ENCODE assay signal across 9 mouse cellular contexts in the genomic region with DNA sequence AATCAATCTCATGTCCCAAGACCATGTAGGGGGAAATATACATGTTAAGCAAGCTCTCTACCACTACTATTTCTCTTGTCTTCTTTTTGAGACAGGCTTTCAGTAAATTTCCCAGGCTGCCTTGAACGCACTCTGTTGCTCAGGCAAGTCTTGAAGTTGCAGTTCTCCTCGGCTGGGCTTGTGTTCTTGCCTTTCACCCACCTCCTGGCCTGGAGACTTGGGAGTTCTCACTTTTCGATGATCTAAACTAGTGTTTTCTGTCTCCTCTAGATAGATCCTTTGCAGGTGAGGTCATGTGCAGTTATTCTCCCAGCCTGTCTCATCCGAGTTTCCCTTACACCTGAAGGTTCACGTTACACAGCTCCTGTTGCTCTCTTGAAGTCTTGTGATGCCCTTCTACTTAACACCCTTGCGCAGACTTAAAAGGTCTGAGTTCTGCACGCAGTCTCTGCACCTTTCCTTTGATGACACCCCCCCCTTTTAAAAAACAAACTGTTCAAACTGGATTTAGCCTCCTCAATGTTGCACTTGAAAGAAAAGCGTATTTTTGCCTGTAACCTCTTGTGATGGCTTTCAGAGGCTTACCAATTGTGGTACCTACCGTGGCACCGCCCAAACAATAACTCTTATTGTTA. TPM values are rescaled to one million over a fixed set of nuclear protein-coding genes. Genes with fewer than 3 reads are reported as not detected.
DNase-seq lines count a peak whose midpoint lies in the region; ATAC-seq and TF ChIP-seq lines count a peak whose summit lies in the region.
"Had no signal": no experiment of that assay in that cellular context is flagged by ENCODE, and none has a peak within 500 bp of the region (broad histone marks: within the 10 kb centered on the region; RNA-seq: fewer than 3 reads in every experiment).

No protein-coding gene starts in this region.

- H3K27me3 ChIP-seq in forebrain, embryonic 15.5 days, result no peaks in the 10 kb centered on the region
- no peaks in the 10 kb centered on the region for H3K27me3 ChIP-seq in liver, postnatal 0 days (ENCODE audit: insufficient read depth, low read length)

- ATAC-seq in forebrain, embryonic 15.5 days (replicated peaks), result no peak
- no peak for ATAC-seq in liver, postnatal 0 days
- no peak for ATAC-seq in monocyte, adult 5-6 weeks (replicated peaks; ENCODE audit: insufficient number of reproducible peaks, low FRiP score, low TSS enrichment, poor library complexity, severe bottlenecking)

- peak overlapping the region; percentile 87 for H3K4me3 ChIP-seq in forebrain, embryonic 15.5 days
- H3K4me3 ChIP-seq in liver, postnatal 0 days (ENCODE audit: low read depth, low read length), result peak overlapping the region; percentile 72

- peaks cover 10% of the 10 kb centered on the region for H3K36me3 ChIP-seq in forebrain, embryonic 15.5 days
- H3K36me3 ChIP-seq in liver, postnatal 0 days (replicated peaks; ENCODE audit: insufficient read depth, low read length), result peaks cover 14% of the 10 kb centered on the region

- WGBS in forebrain, embryonic 15.5 days, result 25% methylated on average over 10 of the region's 10 CpGs
- 38% methylated on average over 10 of the region's 10 CpGs for WGBS in liver, postnatal 0 days (ENCODE audit: insufficient replicate concordance)

- no peaks in the 10 kb centered on the region for H3K9me3 ChIP-seq in forebrain, embryonic 15.5 days
- no peaks in the 10 kb centered on the region for H3K9me3 ChIP-seq in liver, postnatal 0 days (ENCODE audit: low read length)

- peaks cover 27% of the 10 kb centered on the region for H3K4me1 ChIP-seq in forebrain, embryonic 15.5 days
- peaks cover 17% of the 10 kb centered on the region for H3K4me1 ChIP-seq in liver, postnatal 0 days (ENCODE audit: insufficient read depth)

- peak overlapping the region; percentile 85 for H3K9ac ChIP-seq in forebrain, embryonic 15.5 days (replicated peaks)
- H3K9ac ChIP-seq in liver, postnatal 0 days (replicated peaks), result peak overlapping the region; percentile 85

- TF ChIP-seq CTCF in liver, postnatal 0 days (IDR thresholded peaks at IDR 0.05; ENCODE audit: low read depth), result no peak

- DNase-seq in cerebellum, adult 11-12 months, result peak; percentile 40
- DNase-seq in cerebellum, adult 9-10 months, result no peak
- DNase-seq in A20 (ENCODE audit: low read depth, low spot score), result peak; percentile 69
- no peak for DNase-seq in liver, postnatal 0 days
- DNase-seq in yolk sac, embryonic 10.5 days (ENCODE audit: low spot score), result no peak
- no peak for DNase-seq in cerebellum, adult 9-11 months

- peak overlapping the region; percentile 99 for H3K27ac ChIP-seq in forebrain, embryonic 15.5 days (replicated peaks)
- peak overlapping the region; percentile 100 for H3K27ac ChIP-seq in liver, postnatal 0 days (ENCODE audit: low read depth)

- no peak for TF ChIP-seq EP300 in liver, postnatal 0 days (IDR thresholded peaks at IDR 0.05; ENCODE audit: low read depth)

- peak overlapping the region; percentile 86 for H3K4me2 ChIP-seq in forebrain, embryonic 15.5 days (replicated peaks)
- H3K4me2 ChIP-seq in liver, postnatal 0 days (ENCODE audit: low read depth, low read length), result peak overlapping the region; percentile 95

RNA-seq across cellular contexts. Expression of a gene that starts 0.5 kb away (rescaled TPM):
- 664 and 668 TPM in 2 replicates for polyA plus RNA-seq in forebrain, embryonic 15.5 days (2015; fragmentation: Nextera tagmentation; extraction: Ambion mirVana)
- 70.1 and 71.1 TPM in 2 replicates for polyA plus RNA-seq in liver, postnatal 0 days (2015; fragmentation: Nextera tagmentation; extraction: Ambion mirVana)
- total RNA-seq in monocyte, adult 5-6 weeks (2017), result 1,029 to 1,291 TPM (median 1,161 TPM) in 3 replicates

RNA-seq across cellular contexts. Expression of a gene that starts 22.0 kb away (rescaled TPM):
- 1.2 and 1.9 TPM in 2 replicates for polyA plus RNA-seq in forebrain, embryonic 15.5 days (2015; fragmentation: Nextera tagmentation; extraction: Ambion mirVana)
- 0.21 TPM in 1 of 2 replicates, not detected in the other for polyA plus RNA-seq in liver, postnatal 0 days (2015; fragmentation: Nextera tagmentation; extraction: Ambion mirVana)
- not detected in 3 replicates for total RNA-seq in monocyte, adult 5-6 weeks (2017)
- total RNA-seq: hematopoietic stem cell, adult 5-6 weeks had no signal

RNA-seq across cellular contexts. Expression of a gene that starts 50.8 kb away (rescaled TPM):
- 241 and 250 TPM in 2 replicates for polyA plus RNA-seq in forebrain, embryonic 15.5 days (2015; fragmentation: Nextera tagmentation; extraction: Ambion mirVana)
- polyA plus RNA-seq in liver, postnatal 0 days (2015; fragmentation: Nextera tagmentation; extraction: Ambion mirVana), result 125 and 130 TPM in 2 replicates
- total RNA-seq in monocyte, adult 5-6 weeks (2017), result 473 to 555 TPM (median 517 TPM) in 3 replicates

RNA-seq across cellular contexts. Expression of a gene that starts 54.7 kb away (rescaled TPM):
- 29.5 and 30.0 TPM in 2 replicates for polyA plus RNA-seq in forebrain, embryonic 15.5 days (2015; fragmentation: Nextera tagmentation; extraction: Ambion mirVana)
- 7.1 and 7.9 TPM in 2 replicates for polyA plus RNA-seq in liver, postnatal 0 days (2015; fragmentation: Nextera tagmentation; extraction: Ambion mirVana)
- 47.8 to 49.7 TPM (median 48.4 TPM) in 3 replicates for total RNA-seq in monocyte, adult 5-6 weeks (2017)

Comparison
In these comparisons a context has a peak if more than half of its experiments do, and no peak if none do; other contexts are left out.
1. DNase-seq: peak in cerebellum, adult 11-12 months (single experiment) and A20 (single experiment); none in cerebellum, adult 9-10 months (single experiment), liver, postnatal 0 days (single experiment), yolk sac, embryonic 10.5 days (single experiment) and cerebellum, adult 9-11 months (single experiment).